Mouse (Mus musculus) heart, embryonic 15.5 days (tissue): ENCODE measurements around the gene Trcg1. TPM values are rescaled to one million over a fixed set of nuclear protein-coding genes. Genes with fewer than 3 reads are reported as not detected.
"Not testable (repeated sequence)": the region's sequence is repeated elsewhere in the genome, so short reads cannot be mapped to it uniquely, and the experiment has no call there.

Source experiments
- ATAC-seq: fragments of 200-750 bp; cut with Nextera tagmentation; replicated peaks from 2 replicates; pipeline ENCODE4 v1.8.0; 2017; ENCODE audit warnings: low read depth, moderate TSS enrichment; ENCODE audit not compliant: insufficient number of reproducible peaks, insufficient read depth, low FRiP score
- H3K27ac ChIP-seq: fragments of 300-500 bp; sonication (generic); 2 replicates; pipeline ENCODE4 v1.5.1; 2015; ENCODE audit warnings: mild to moderate bottlenecking, inconsistent platforms
- H3K27me3 ChIP-seq: fragments of 300-500 bp; sonication (generic); 2 replicates; pipeline ENCODE4 v1.6.1; 2015; ENCODE audit warnings: inconsistent platforms
- H3K36me3 ChIP-seq: fragments of 300-500 bp; sonication (generic); 2 replicates; pipeline ENCODE4 v1.6.1; 2015; ENCODE audit warnings: mild to moderate bottlenecking, inconsistent platforms
- H3K4me1 ChIP-seq: fragments of 300-500 bp; sonication (generic); replicated peaks from 2 replicates; pipeline ENCODE4 v1.6.1; 2015; ENCODE audit warnings: inconsistent platforms
- H3K4me2 ChIP-seq: fragments of 300-500 bp; sonication (generic); 2 replicates; pipeline ENCODE4 v1.6.1; 2015; ENCODE audit warnings: inconsistent platforms, mild to moderate bottlenecking, moderate library complexity
- H3K4me3 ChIP-seq: fragments of 300-500 bp; sonication (generic); 2 replicates; pipeline ENCODE4 v1.5.1; 2015; ENCODE audit warnings: mild to moderate bottlenecking, inconsistent platforms
- H3K9ac ChIP-seq: fragments of 300-500 bp; sonication (generic); 2 replicates; pipeline ENCODE4 v1.6.1; 2015; ENCODE audit warnings: mild to moderate bottlenecking, inconsistent platforms
- H3K9me3 ChIP-seq: fragments of 300-500 bp; sonication (generic); replicated peaks from 2 replicates; pipeline ENCODE4 v1.6.1; 2016; ENCODE audit warnings: inconsistent platforms
- WGBS: fragments of 180-500 bp; shearing (Covaris S2); methylation state at CpG from one replicate; pipeline ENCODE4 v1.1.7; 2015; ENCODE audit warnings: mixed read lengths; 5-methylcytosine and 5-hydroxymethylcytosine counted together
- polyA plus RNA-seq: library from polyadenylated mRNA; unstranded; fragments of >200 nt; fragmentation: Nextera tagmentation; extraction: Ambion mirVana; gene quantifications from 2 replicates; pipeline ENCODE4 v1.2.1, GENCODE M21; 2015

Gene Trcg1
- polyA plus RNA-seq, 1 experiment from 2014 or later, result not detected

DNA sequence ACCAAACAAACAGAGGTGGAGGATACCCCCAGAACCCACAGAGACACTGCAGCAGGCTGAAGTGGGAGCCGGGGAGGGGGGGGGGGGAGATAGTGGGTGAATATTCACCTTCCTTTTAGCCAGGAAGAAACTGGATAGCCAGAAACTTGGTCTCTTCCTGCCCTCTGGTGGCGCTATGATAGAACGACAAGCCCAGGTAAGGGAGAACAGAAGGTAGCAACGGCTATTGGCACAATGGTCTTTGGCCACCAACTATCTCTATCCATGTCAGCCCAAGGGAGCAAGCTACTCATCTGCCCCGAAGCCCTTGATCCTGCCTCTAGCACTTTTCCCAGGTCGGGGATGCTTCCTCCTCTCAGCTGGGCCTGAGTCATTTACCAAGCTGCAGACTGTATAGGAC, 16.0 kb upstream of the Trcg1 start:
- no peak for ATAC-seq
- H3K27me3 ChIP-seq, result no peaks in the 10 kb centered on the region
- WGBS, result 15% methylated on average over 6 of the region's 6 CpGs

GRCm38 (mm10) chr9:57223341-57223740, 13.0 kb upstream of the Trcg1 start:
- H3K4me2 ChIP-seq, result no peak overlapping the region
- peaks cover 8% of the 10 kb centered on the region for H3K27me3 ChIP-seq
- peaks cover 2% of the 10 kb centered on the region; the same call in 1 of the 2 replicates for H3K4me1 ChIP-seq
- H3K36me3 ChIP-seq, result no peaks in the 10 kb centered on the region
- H3K9me3 ChIP-seq, result no peaks in the 10 kb centered on the region
- no peak overlapping the region for H3K4me3 ChIP-seq
- no peak for ATAC-seq
- H3K9ac ChIP-seq, result no peak overlapping the region
- H3K27ac ChIP-seq, result no peak overlapping the region

More for the DNA sequence above, 16.0 kb upstream of the Trcg1 start:
- H3K9me3 ChIP-seq, result no peaks in the 10 kb centered on the region
- H3K36me3 ChIP-seq, result no peaks in the 10 kb centered on the region
- no peak overlapping the region for H3K9ac ChIP-seq
- no peak overlapping the region for H3K4me2 ChIP-seq
- H3K4me1 ChIP-seq, result no peaks in the 10 kb centered on the region
- no peak overlapping the region for H3K27ac ChIP-seq
- no peak overlapping the region for H3K4me3 ChIP-seq

DNA sequence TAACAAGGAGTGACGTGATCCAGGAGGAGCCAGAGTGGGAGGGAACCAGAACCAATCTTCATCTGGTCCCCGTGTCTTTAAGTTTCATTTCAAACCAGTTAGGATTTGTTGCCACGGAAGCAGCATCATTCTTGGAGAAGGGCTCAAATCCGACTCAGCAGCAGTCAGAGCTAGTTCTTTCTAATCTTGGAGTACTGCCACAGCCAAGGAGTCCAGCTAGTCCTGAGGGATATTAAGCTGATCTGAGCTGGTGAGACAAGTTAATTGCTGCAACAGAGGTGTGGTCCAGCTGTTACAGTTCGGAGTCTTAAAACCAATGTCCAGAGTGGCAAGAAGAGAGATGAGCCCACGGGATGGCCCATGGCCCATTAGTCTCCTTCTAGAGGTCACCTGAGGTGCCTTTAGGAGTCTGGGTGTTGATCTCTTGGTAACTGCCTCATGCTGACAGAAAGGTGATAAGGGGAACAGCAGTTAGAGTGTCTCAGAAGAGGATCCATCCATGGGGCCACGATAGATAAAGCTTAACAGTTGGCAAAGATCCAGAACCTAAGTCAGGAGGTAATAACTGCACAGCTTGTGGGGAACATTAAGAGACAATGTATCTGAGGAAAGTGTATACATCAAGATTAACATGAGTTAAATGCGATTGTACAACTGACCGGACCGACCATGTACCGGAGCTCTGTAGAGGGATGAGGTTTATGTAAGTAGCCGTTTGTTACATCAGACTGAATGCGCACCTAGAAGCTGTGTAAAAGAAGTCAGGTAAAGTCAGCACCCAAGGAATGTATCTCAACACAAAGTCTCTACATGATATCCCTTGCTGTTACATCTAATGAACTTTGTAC, 10.4 kb upstream of the Trcg1 start:
- Histone ChIP-seq H3K4me2 (no peak overlapping the region), H3K9me3 (no peaks in the 10 kb centered on the region), H3K4me1 (peaks cover 9% of the 10 kb centered on the region; the same call in 1 of the 2 replicates), H3K27me3 (peaks cover 8% of the 10 kb centered on the region), H3K27ac (no peak overlapping the region), H3K9ac (no peak overlapping the region), H3K36me3 (no peaks in the 10 kb centered on the region), H3K4me3 (no peak overlapping the region)
- 52% methylated on average over 13 of the region's 13 CpGs for WGBS
- no peak for ATAC-seq

DNA sequence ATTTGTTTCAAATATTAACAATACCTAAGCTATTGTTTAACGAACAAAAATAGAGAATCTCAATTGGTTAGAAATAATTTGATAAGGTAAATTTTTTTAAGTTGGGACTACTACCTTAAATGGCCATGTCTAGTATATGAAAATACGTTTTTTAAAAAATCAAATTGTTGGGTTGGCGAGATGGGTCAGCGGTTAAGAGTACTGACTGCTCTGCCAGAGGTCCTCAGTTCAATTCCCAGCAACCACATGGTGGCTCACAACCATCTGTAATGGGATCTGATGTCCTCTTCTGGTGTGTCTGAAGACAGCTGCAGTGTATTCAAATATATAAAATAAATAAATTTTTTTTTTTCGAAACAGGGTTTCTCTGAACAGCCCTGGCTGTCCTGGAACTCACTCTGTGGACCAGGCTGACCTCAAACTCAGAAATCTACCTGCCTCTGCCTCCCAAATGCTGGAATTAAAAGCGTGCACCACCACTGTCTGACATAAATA, 9.7 kb upstream of the Trcg1 start:
- WGBS, result 84% methylated on average over 6 of the region's 6 CpGs
- not testable (repeated sequence) for H3K9me3 ChIP-seq, H3K4me2 ChIP-seq, H3K27ac ChIP-seq, H3K4me3 ChIP-seq, H3K4me1 ChIP-seq, H3K9ac ChIP-seq, ATAC-seq, H3K36me3 ChIP-seq, H3K27me3 ChIP-seq

DNA sequence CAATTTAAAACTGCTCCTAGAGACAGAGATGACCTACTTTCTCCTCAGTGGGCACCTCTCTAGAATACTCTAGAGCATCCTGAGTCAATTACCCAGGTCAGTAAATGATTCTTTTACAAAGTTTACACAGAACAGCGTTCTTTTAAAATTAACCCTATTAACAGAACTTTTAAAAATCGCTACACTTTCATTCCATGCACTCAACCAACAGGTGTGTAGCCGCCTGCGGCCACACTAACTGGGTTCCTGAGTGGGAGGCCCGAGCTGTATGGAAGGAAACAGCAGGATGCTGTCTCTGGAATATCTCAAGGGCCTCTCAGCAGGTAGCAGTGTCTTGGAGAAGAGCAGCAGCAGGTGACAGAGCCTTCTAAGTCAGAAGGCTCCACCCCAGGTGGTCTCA, 9.2 kb upstream of the Trcg1 start:
- H3K27ac ChIP-seq, result no peak overlapping the region
- H3K4me3 ChIP-seq, result no peak overlapping the region
- H3K36me3 ChIP-seq, result no peaks in the 10 kb centered on the region
- 57% methylated on average over 5 of the region's 5 CpGs for WGBS
- no peak for ATAC-seq
- peaks cover 8% of the 10 kb centered on the region for H3K27me3 ChIP-seq
- H3K9me3 ChIP-seq, result no peaks in the 10 kb centered on the region
- H3K4me1 ChIP-seq, result peaks cover 9% of the 10 kb centered on the region; the same call in 1 of the 2 replicates
- H3K9ac ChIP-seq, result no peak overlapping the region
- no peak overlapping the region for H3K4me2 ChIP-seq

DNA sequence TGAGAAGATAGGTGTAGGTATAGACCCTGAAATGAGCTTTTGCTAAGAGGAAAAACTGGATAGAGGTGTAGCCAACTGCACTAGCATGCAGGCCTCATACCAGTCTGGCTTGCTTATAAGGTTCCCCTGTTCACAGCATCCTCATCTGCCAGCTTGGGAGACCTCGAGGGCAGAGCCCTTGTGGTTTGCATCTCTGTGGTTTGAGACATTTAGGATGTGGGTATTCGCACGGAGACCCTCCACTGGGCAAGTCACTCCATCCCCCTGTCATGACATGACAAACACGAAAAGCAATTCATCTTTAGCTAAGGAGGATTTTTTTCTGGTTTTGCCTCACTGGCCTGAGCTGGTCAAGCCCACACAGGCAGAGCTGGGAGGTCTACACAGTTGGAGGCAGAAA, 8.2 kb upstream of the Trcg1 start:
- WGBS, result 68% methylated on average over 4 of the region's 4 CpGs
- Histone ChIP-seq H3K4me1 (peaks cover 9% of the 10 kb centered on the region; the same call in 1 of the 2 replicates), H3K27me3 (peaks cover 8% of the 10 kb centered on the region), H3K27ac (no peak overlapping the region), H3K4me2 (no peak overlapping the region), H3K4me3 (no peak overlapping the region), H3K9ac (no peak overlapping the region), H3K9me3 (no peaks in the 10 kb centered on the region), H3K36me3 (no peaks in the 10 kb centered on the region)
- ATAC-seq, result no peak

DNA sequence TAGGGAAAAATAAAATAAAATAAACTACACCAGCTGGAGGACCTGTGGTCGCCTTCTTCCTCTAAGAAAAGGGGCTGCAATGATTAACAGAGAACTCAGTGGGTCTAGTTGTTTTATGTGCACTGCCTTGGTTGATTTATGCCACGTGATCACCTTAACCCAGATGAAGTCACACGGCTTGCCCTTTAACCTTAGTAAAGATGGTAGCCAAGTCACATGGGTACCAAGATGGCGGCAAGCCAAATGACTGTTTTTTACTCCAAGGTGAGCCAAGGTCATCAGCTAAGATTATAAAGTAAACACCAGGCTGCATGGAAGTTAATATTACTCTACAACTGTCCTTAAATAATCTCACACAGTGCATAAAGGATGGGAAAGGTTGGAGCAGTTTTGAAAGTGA, 6.6 kb upstream of the Trcg1 start:
- H3K4me1 ChIP-seq, result peaks cover 9% of the 10 kb centered on the region; the same call in 1 of the 2 replicates
- no peaks in the 10 kb centered on the region for H3K9me3 ChIP-seq
- whole genome bisulfite sequencing, result 71% methylated on average over 4 of the region's 4 CpGs
- H3K27ac ChIP-seq, result no peak overlapping the region
- no peak overlapping the region for H3K4me2 ChIP-seq
- H3K4me3 ChIP-seq, result no peak overlapping the region
- H3K36me3 ChIP-seq, result no peaks in the 10 kb centered on the region
- H3K9ac ChIP-seq, result no peak overlapping the region
- no peak for ATAC-seq
- H3K27me3 ChIP-seq, result peaks cover 8% of the 10 kb centered on the region

GRCm38 (mm10) chr9:57230146-57230783, 6.1 kb upstream of the Trcg1 start:
- WGBS, result 60% methylated on average over 9 of the region's 9 CpGs
- no peak for ATAC-seq
- Histone ChIP-seq H3K27me3 (peaks cover 8% of the 10 kb centered on the region), H3K9me3 (no peaks in the 10 kb centered on the region), H3K9ac (no peak overlapping the region), H3K27ac (no peak overlapping the region), H3K4me2 (no peak overlapping the region), H3K4me3 (no peak overlapping the region), H3K36me3 (no peaks in the 10 kb centered on the region), H3K4me1 (peaks cover 9% of the 10 kb centered on the region; the same call in 1 of the 2 replicates)

DNA sequence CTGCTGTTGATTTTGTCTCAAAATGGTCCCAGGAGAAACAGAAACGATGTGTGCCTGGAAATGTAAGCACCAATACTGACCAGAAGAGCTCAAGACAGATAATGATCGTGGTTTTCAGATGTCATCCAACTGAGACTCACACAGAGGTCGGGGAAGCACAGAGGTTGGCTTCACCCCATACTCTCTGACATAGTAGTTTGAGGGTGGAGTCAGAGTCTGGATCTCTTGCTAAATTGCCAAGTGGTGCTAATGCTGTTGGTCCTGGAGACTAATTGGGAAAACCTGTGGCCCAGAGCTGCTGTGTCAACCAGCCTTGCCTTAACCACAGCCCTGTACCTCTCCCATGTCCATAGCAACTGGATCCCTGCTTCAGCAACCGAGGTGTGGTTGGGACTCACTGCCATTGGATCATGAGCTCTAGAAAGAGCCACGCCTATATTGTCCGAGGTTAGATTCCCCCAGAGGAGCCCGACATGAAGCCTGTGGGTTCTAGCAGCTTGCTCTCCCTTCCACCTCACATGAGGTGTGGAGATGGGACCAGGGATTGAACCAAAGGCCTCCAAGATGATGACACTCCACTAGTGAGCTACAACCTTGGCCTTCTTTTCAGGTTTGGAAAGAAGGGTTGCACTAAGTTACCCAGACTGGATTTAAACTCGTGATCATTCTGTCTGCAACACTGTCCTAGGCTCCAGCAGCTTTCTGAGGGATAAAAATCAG, 4.7 kb upstream of the Trcg1 start:
- WGBS, result 76% methylated on average over 8 of the region's 8 CpGs
- Histone ChIP-seq H3K27ac (no peak overlapping the region), H3K4me1 (peaks cover 7% of the 10 kb centered on the region; the same call in 1 of the 2 replicates), H3K36me3 (no peaks in the 10 kb centered on the region), H3K27me3 (peaks cover 8% of the 10 kb centered on the region), H3K4me3 (no peak overlapping the region), H3K4me2 (no peak overlapping the region), H3K9ac (no peak overlapping the region), H3K9me3 (no peaks in the 10 kb centered on the region)
- no peak for ATAC-seq

DNA sequence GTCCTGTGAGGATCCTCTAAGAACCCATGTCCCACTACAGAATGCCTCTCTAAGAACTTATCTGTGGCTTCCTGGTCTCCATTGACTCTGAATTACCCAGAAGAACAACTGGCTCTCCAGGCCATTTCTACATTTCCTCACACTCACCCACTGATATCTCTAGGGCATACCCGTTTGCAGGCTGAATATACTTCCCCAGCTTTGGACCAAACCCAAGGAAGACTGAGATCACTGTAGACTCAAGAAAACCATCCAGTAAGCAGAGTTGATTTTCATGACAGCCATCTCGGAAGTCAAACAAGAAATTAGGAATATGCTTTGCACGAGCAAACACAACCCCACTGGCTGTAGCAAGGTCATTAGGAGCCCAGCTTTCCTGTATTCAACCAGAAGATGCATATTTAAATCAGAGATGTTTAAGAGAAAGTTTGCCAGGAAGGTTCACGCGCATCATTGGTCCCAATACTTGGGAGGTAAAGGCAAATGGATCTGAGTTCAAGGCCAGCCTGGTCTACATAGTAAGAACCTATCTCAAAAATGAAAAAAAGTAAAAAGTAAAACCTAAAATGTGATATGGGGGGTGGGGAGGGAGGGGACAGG, 3.9 kb upstream of the Trcg1 start:
- no peak overlapping the region for H3K4me3 ChIP-seq
- WGBS, result 80% methylated on average over 5 of the region's 5 CpGs

GRCm38 (mm10) chr9:57233142-57233541, 3.2 kb upstream of the Trcg1 start:
- Histone ChIP-seq H3K27me3 (no peaks in the 10 kb centered on the region; the same call in 1 of the 2 replicates), H3K36me3 (no peaks in the 10 kb centered on the region), H3K4me2 (no peak overlapping the region), H3K27ac (no peak overlapping the region), H3K4me3 (no peak overlapping the region), H3K9me3 (no peaks in the 10 kb centered on the region), H3K9ac (no peak overlapping the region), H3K4me1 (peaks cover 7% of the 10 kb centered on the region; the same call in 1 of the 2 replicates)
- 22% methylated on average over 6 of the region's 6 CpGs for WGBS
- no peak for ATAC-seq

More for the DNA sequence above, 3.9 kb upstream of the Trcg1 start:
- Histone ChIP-seq H3K4me2 (no peak overlapping the region), H3K27me3 (peaks cover 4% of the 10 kb centered on the region), H3K4me1 (peaks cover 7% of the 10 kb centered on the region; the same call in 1 of the 2 replicates), H3K27ac (no peak overlapping the region), H3K36me3 (no peaks in the 10 kb centered on the region), H3K9me3 (no peaks in the 10 kb centered on the region), H3K9ac (no peak overlapping the region)
- no peak for ATAC-seq
